Mouse (Mus musculus) embryonic fibroblast, embryonic 13.5 days (primary cell): ENCODE results near the gene Slc24a4.

Experiments
- CTCF ChIP-seq: IDR thresholded peaks from 2 replicates; pipeline ENCODE4 v1.5.1; 2011; ENCODE audit warnings: mild to moderate bottlenecking, control low read depth, low read length, moderate library complexity, borderline replicate concordance; ENCODE audit not compliant: insufficient read depth
- POLR2A ChIP-seq: IDR thresholded peaks from 2 replicates; pipeline ENCODE4 v1.6.1; 2011; ENCODE audit warnings: low read depth, mild to moderate bottlenecking, control low read depth, low read length, moderate library complexity

DNA sequence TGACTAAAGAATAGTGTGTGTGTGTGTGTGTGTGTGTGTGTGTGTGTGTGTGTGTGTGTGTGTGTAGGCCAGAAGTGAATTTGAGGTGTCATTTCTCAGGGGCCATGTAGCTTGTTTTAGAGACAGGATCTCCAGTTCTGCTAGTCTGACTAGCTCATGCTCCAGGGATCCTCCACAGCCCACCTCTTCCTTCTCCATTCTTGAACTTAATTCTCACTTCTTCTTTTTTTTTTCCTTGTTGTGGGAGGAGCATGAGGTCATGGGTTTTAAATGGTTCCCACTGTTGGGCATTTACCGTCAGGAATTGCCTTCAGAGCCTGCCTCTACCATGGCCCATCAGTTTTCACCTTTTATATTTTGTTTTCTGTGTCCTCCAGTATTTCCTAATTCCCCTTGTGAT lies 124.0 kb downstream of the Slc24a4 start:
- TF ChIP-seq CTCF (no peak), POLR2A (no peak)
